Mouse (Mus musculus) intestine, embryonic 14.5 days (tissue): Measurements from ENCODE around the gene Rbpj. TPM values are rescaled to one million over a fixed set of nuclear protein-coding genes. Genes with fewer than 3 reads are reported as not detected.

Experiments used
- ATAC-seq: fragments of 200-750 bp; cut with Nextera tagmentation; replicated peaks from 2 replicates; pipeline ENCODE4 v1.8.0; 2017; ENCODE audit warnings: low read depth, moderate number of reproducible peaks, moderate TSS enrichment, moderate library complexity; ENCODE audit not compliant: low FRiP score, low TSS enrichment
- DNase-seq: peaks from one replicate; pipeline ENCODE4 v3.0.0-alpha.2; 2018; ENCODE audit warnings: low spot score
- H3K27ac ChIP-seq: fragments of 300-500 bp; sonication (generic); 2 replicates; pipeline ENCODE4 v1.5.1; 2014; ENCODE audit warnings: low read depth, mild to moderate bottlenecking, control low read depth
- H3K27me3 ChIP-seq: fragments of 300-500 bp; sonication (generic); replicated peaks from 2 replicates; pipeline ENCODE4 v1.6.1; 2014; ENCODE audit warnings: low read length, control low read depth; ENCODE audit not compliant: control insufficient read depth, insufficient read depth
- H3K36me3 ChIP-seq: fragments of 300-500 bp; sonication (generic); 2 replicates; pipeline ENCODE4 v1.6.1; 2014; ENCODE audit warnings: low read length, control low read depth; ENCODE audit not compliant: control insufficient read depth, insufficient read depth
- H3K4me1 ChIP-seq: fragments of 300-500 bp; sonication (generic); replicated peaks from 2 replicates; pipeline ENCODE4 v1.6.1; 2014; ENCODE audit warnings: low read length, control low read depth, mixed read lengths; ENCODE audit not compliant: control insufficient read depth, insufficient read depth
- H3K4me2 ChIP-seq: fragments of 300-500 bp; sonication (generic); 2 replicates; pipeline ENCODE4 v1.6.1; 2014; ENCODE audit warnings: low read length
- H3K4me3 ChIP-seq: fragments of 300-500 bp; sonication (generic); 2 replicates; pipeline ENCODE4 v1.5.1; 2014; ENCODE audit warnings: low read depth, low read length, control low read depth, mixed read lengths
- H3K9ac ChIP-seq: fragments of 300-500 bp; sonication (generic); 2 replicates; pipeline ENCODE4 v1.6.1; 2014; ENCODE audit warnings: mild to moderate bottlenecking, low read length
- H3K9me3 ChIP-seq: fragments of 300-500 bp; sonication (generic); 2 replicates; pipeline ENCODE4 v1.6.1; 2016; ENCODE audit warnings: low read length, control low read depth; ENCODE audit not compliant: control insufficient read depth
- WGBS: fragments of 180-500 bp; shearing (Covaris S2); extraction: QIAGEN DNeasy Blood & Tissue Kit; methylation state at CpG from one replicate; pipeline ENCODE4 v1.1.7; 2014; 5-methylcytosine and 5-hydroxymethylcytosine counted together
- polyA plus RNA-seq: library from polyadenylated mRNA; unstranded; fragments of >200 nt; fragmentation: Nextera tagmentation; extraction: Ambion mirVana; gene quantifications from 2 replicates; pipeline ENCODE4 v1.2.1, GENCODE M21; 2014

Gene Rbpj
- polyA plus RNA-seq, 1 experiment from 2014 or later = 39.3 TPM

- H3K36me3 ChIP-seq = no peaks in the 10 kb centered on the region
- no peak overlapping the region for H3K27ac ChIP-seq
- H3K4me3 ChIP-seq = no peak overlapping the region
- DNase-seq (no peak), ATAC-seq (no peak)
- H3K9me3 ChIP-seq = no peaks in the 10 kb centered on the region
- H3K4me1 ChIP-seq = no peaks in the 10 kb centered on the region
- no peak overlapping the region for H3K9ac ChIP-seq
- 84% methylated on average over 4 of the region's 4 CpGs for WGBS
- H3K4me2 ChIP-seq = no peak overlapping the region
- no peaks in the 10 kb centered on the region for H3K27me3 ChIP-seq
Observed at GRCm38 (mm10) chr5:53554926-53555325, 89.0 kb downstream of the Rbpj start.

- Histone ChIP-seq H3K4me1 (no peaks in the 10 kb centered on the region), H3K4me3 (no peak overlapping the region), H3K4me2 (no peak overlapping the region), H3K9ac (no peak overlapping the region), H3K36me3 (no peaks in the 10 kb centered on the region), H3K27me3 (no peaks in the 10 kb centered on the region), H3K27ac (no peak overlapping the region), H3K9me3 (no peaks in the 10 kb centered on the region)
- DNase-seq (no peak), ATAC-seq (no peak)
- WGBS = 93% methylated on average over 8 of the region's 8 CpGs
Observed at GRCm38 (mm10) chr5:53555474-53555873, 89.5 kb downstream of the Rbpj start.

GRCm38 (mm10) chr5:53555929-53556328, 90.0 kb downstream of the Rbpj start:
- no peak overlapping the region for H3K4me3 ChIP-seq
- no peak overlapping the region for H3K9ac ChIP-seq
- H3K4me2 ChIP-seq = no peak overlapping the region
- no peaks in the 10 kb centered on the region for H3K27me3 ChIP-seq
- DNase-seq (no peak), ATAC-seq (no peak)
- no peaks in the 10 kb centered on the region for H3K9me3 ChIP-seq
- no peaks in the 10 kb centered on the region for H3K36me3 ChIP-seq
- no peaks in the 10 kb centered on the region for H3K4me1 ChIP-seq
- 90% methylated on average over 5 of the region's 5 CpGs for WGBS
- H3K27ac ChIP-seq = no peak overlapping the region

- no peak overlapping the region for H3K4me3 ChIP-seq
- no peaks in the 10 kb centered on the region for H3K9me3 ChIP-seq
- no peaks in the 10 kb centered on the region for H3K36me3 ChIP-seq
- H3K4me1 ChIP-seq = no peaks in the 10 kb centered on the region
- no peaks in the 10 kb centered on the region for H3K27me3 ChIP-seq
- ATAC-seq (no peak), DNase-seq (no peak)
- WGBS = 77% methylated on average over 6 of the region's 6 CpGs
- no peak overlapping the region for H3K4me2 ChIP-seq
- no peak overlapping the region for H3K9ac ChIP-seq
- H3K27ac ChIP-seq = no peak overlapping the region
Observed at GRCm38 (mm10) chr5:53557544-53558260, 91.8 kb downstream of the Rbpj start.

- no peaks in the 10 kb centered on the region for H3K27me3 ChIP-seq
- ATAC-seq (no peak), DNase-seq (no peak)
- H3K9ac ChIP-seq = no peak overlapping the region
- WGBS = 77% methylated on average over 7 of the region's 7 CpGs
- 0 out of 2 replicates have a peak, but pooled peaks cover 4% of the 10 kb centered on the region for H3K4me1 ChIP-seq
- H3K4me3 ChIP-seq = no peak overlapping the region
- no peaks in the 10 kb centered on the region for H3K9me3 ChIP-seq
- H3K4me2 ChIP-seq = no peak overlapping the region
- H3K36me3 ChIP-seq = no peaks in the 10 kb centered on the region
- no peak overlapping the region for H3K27ac ChIP-seq
Observed at GRCm38 (mm10) chr5:53561160-53561559, 95.2 kb downstream of the Rbpj start.

GRCm38 (mm10) chr5:53564309-53564708, 98.4 kb downstream of the Rbpj start:
- Histone ChIP-seq H3K9me3 (no peaks in the 10 kb centered on the region), H3K4me3 (0 out of 2 replicates have a peak overlapping the region, but pooled peaks have one; percentile 1), H3K36me3 (no peaks in the 10 kb centered on the region), H3K27me3 (no peaks in the 10 kb centered on the region), H3K27ac (peak overlapping the region; percentile 64; the same call in 1 of the 2 replicates), H3K9ac (no peak overlapping the region), H3K4me1 (0 out of 2 replicates have a peak, but pooled peaks cover 4% of the 10 kb centered on the region), H3K4me2 (peak overlapping the region; percentile 40)
- ATAC-seq (no peak), DNase-seq (no peak)
- WGBS = 46% methylated on average over 19 of the region's 19 CpGs

- Histone ChIP-seq H3K9ac (no peak overlapping the region), H3K4me3 (no peak overlapping the region), H3K4me2 (no peak overlapping the region), H3K4me1 (0 out of 2 replicates have a peak, but pooled peaks cover 4% of the 10 kb centered on the region), H3K9me3 (no peaks in the 10 kb centered on the region), H3K27me3 (no peaks in the 10 kb centered on the region), H3K36me3 (no peaks in the 10 kb centered on the region), H3K27ac (peak overlapping the region; percentile 33; the same call in 1 of the 2 replicates)
- ATAC-seq = no peak
- no peak for DNase-seq
- 61% methylated on average over 5 of the region's 5 CpGs for WGBS
Observed at GRCm38 (mm10) chr5:53565213-53565794, 99.4 kb downstream of the Rbpj start.

- no peak for DNase-seq
- Histone ChIP-seq H3K4me3 (no peak overlapping the region), H3K36me3 (no peaks in the 10 kb centered on the region), H3K4me2 (no peak overlapping the region), H3K4me1 (0 out of 2 replicates have a peak, but pooled peaks cover 4% of the 10 kb centered on the region), H3K27ac (no peak overlapping the region), H3K27me3 (no peaks in the 10 kb centered on the region), H3K9me3 (no peaks in the 10 kb centered on the region), H3K9ac (no peak overlapping the region)
- no peak for ATAC-seq
- WGBS = 89% methylated on average over 15 of the region's 15 CpGs
Observed at GRCm38 (mm10) chr5:53566485-53567083, 100.6 kb downstream of the Rbpj start.
